Mouse (Mus musculus): ENCODE measurements at regions not wholly inside any gene's neighbourhood (a gene's known extent, or its start where the extent isn't known, plus 50 kb on each side); places are given as distances from the start of the nearest gene placed in this dataset.

DNA sequence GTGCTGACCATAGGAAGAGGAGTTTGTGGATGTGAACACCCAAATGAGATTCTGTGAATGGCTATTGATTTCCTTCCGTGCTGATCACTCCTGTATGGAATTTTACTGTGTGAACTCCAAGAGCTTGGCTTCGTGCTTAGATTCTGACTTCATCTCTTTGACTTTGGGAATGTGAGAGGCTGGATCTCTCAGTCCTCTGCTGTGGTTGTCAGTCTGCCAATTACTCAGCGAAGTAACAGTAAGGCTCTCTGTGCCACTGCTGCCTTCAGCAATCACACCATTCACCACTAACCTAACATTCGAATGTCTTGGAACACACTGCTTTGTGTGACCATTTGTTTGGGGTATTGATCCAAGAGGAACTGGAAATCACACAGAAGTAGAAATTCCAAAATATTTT, 291.5 kb downstream of the Gm21750 start:
- no peak for DNase-seq (ENCODE audit: low read depth, low spot score)

DNA sequence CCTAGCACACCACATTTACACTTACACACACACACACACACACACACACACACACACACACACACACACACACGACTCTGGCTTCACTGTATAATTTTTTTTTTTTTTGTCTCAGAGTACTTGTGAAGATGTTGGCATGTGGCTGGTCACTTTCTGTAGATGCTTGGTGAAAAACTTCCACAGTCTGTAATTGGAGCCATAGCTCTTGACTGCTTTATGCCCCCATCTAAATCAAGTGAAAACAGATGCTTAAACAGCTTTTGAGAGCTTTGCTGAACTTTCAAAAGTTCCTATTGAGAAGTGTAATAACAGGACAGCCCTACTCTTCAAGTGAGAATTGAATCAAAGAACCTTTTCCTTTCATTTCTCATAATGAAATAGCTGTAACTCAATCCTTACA, 317.7 kb downstream of the Gm21750 start:
- DNase-seq (ENCODE audit: low read depth, low spot score): no peak

- DNase-seq (ENCODE audit: low read depth, low spot score): no peak
Observed at GRCm38 (mm10) chr14:73996229-73996628, 335.2 kb downstream of the Gm21750 start.

- no peak for DNase-seq (ENCODE audit: low read depth, low spot score)
Observed at GRCm38 (mm10) chr14:73997796-73998195, 336.8 kb downstream of the Gm21750 start.

DNA sequence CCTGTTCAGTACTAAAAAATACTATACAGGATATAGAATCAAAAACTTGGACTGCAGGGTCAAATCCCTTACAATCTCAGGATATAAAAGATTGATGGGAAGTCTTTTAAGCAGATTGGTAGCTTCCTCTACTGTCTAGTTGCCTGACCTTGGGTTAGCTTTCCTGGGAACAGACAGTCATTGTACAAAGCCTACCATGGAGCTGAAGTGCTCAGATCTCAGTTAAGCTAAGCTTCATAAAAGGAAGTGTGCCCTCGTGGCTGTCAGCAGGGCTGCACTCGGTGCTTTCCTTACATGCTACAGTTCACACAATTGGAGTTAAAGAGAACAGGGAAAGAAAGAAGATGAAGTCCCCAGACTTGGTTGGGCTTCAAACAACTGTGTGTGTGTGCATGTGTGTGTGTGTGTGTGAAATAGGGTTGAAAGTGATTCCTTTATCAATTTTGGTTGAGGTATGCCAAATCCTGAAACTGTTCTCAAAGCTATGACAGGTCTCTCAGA, 338.4 kb downstream of the Gm21750 start:
- DNase-seq (ENCODE audit: low read depth, low spot score): no peak

DNA sequence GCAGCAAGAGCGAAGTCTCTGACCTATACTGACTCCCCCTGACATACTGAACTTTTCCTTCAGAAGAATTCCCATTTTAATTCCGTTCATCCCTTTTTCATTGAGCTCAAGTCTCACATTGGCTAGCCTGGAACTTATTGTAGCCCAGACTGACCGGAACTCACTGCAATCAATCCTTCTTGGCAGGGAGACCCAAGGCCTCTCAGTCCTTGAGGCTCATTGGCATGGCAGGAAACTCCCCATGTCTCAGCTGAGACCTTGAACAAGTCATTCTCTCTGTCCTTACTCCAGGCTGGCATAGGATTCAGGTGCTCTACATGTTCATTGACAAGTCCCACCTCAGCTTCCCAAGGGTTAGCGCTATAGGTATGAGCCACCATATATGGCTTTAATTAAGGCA, 345.9 kb downstream of the Gm21750 start:
- no peak for DNase-seq (ENCODE audit: low read depth, low spot score)

DNA sequence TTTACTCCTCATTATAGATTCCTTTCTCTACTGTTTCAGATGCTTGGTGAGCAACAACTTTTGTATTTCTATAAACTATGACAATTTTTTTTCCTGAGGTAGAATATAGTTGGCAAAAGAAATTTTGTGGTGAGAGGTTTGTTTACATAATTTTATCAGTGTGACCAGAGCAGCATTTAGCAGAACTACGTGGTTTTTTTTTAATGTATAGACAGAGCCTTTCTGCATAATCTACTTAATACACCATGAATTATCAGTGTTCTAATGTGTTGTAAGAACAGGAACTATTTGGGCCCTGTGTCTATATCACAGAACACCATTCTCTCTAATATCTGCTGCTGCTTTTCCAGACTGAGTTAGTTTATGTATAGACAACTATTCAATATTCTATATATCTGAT, 350.5 kb downstream of the Gm21750 start:
- no peak for DNase-seq (ENCODE audit: low read depth, low spot score)

DNA sequence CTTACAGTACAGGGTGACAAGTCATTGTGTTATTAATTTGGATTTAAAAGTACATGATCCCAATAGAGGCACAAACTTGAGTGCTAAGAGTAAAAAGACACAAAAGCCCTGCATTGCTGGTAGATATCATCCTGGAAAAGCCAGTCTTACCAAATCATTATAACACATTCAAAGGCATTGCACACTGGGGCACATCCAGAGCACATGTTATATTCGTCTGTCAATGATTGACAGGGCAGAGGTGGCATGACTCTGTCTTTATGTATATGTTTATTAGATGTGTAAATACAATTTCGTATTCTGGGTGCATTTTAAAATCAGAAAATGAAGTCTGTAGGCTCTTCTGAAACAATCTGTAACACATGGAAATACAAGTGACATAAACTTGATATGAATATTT, 358.4 kb downstream of the Gm21750 start:
- no peak for DNase-seq (ENCODE audit: low read depth, low spot score)

GRCm38 (mm10) chr14:74047009-74047694, 386.1 kb downstream of the Gm21750 start:
- DNase-seq (ENCODE audit: low read depth, low spot score): no peak

- DNase-seq (ENCODE audit: low read depth, low spot score): no peak
Observed at GRCm38 (mm10) chr14:74047695-74048280, 386.8 kb downstream of the Gm21750 start.

- no peak for DNase-seq (ENCODE audit: low read depth, low spot score)
Observed at GRCm38 (mm10) chr14:74048386-74048785, 387.4 kb downstream of the Gm21750 start.

- DNase-seq (ENCODE audit: low read depth, low spot score): no peak
Observed at GRCm38 (mm10) chr14:74066051-74066450, 405.0 kb downstream of the Gm21750 start.

- no peak for DNase-seq (ENCODE audit: low read depth, low spot score)
Observed at GRCm38 (mm10) chr14:74093016-74093415, 432.0 kb downstream of the Gm21750 start.

GRCm38 (mm10) chr14:74099696-74100095, 438.7 kb downstream of the Gm21750 start:
- DNase-seq (ENCODE audit: low read depth, low spot score): no peak

DNA sequence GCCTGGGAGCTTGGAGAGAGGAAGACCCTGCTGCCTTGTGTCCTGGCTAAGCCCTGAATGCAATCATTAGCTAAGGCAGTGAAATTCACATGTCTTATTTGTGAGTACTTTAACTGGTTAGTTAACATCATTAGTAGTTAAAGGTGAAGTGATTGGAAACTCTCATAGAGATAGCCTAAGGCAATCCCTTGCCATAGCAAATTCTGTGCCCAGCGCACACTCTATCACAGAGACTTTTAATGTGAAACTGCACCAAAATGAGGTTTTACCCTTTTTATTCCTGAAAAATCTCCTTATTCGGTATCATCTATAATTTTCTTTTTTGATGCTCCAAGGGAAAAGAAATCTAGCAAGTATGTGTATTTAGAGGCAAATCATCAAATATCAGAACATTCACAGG, 451.6 kb downstream of the Gm21750 start:
- DNase-seq (ENCODE audit: low read depth, low spot score): no peak

DNA sequence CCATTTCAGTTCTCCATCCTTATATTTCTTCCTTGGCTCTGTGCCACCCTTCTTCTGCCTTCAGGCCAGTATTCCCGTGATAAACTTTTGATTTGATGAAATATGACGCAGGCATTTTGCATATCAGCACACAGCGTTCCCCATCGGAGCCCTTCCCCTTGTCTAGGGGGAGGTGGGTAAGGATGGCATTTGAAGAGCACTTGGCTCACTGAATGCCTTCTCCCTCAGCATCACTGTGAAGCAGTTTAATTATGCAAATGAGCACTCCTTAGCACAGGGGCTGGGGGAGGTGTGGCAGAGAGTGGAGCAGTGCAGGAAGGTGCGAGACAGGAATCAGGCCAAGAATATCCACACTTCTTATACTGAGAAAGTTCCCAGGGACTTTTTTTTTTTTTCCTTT, 452.1 kb downstream of the Gm21750 start:
- DNase-seq (ENCODE audit: low read depth, low spot score): no peak

- DNase-seq (ENCODE audit: low read depth, low spot score): no peak
Observed at GRCm38 (mm10) chr14:74113556-74113955, 452.5 kb downstream of the Gm21750 start.

DNA sequence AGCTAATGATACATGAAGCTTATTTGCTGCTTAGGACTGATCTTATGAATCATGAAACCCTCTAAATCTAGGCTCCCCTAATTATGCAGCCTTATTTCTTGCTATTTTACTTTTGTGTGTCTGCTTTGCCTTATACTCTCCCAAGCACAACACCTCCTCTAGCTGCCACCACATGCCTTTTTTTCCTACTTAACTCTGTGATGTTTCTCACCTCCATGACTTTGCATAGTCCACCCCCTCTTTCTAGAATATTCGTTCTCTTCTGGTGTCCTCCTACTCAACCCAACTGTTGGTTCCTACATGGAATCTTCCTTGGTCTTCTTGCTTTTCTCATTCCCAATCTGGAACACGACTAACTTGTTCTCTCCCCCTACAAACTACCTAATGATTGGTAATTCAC, 456.7 kb downstream of the Gm21750 start:
- DNase-seq (ENCODE audit: low read depth, low spot score): no peak

DNA sequence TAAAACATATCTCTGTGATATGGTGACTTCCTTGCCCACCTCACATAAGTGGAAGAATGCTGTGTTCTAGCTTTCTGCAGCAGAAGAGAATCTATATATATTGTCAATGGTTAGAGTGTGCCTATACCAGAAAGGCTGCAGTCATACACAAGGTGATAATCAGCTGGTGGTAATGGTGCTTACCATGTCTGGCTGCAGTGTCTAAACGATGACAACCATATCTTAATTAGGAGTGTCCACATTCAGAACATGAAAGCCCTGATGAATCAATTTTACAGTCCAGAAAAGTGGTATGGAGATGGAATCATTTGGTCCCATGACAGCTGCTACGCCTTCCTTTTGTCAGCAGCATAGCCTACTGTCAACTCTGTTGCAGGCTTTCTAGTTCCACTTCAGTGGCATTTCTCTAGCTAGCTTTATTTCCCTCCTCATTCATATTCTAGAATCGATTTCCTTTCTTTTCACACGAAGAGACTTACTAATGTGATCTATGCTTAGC, 484.2 kb downstream of the Gm21750 start:
- no peak for DNase-seq (ENCODE audit: low read depth, low spot score)

GRCm38 (mm10) chr14:74166221-74166620, 474.4 kb upstream of the Htr2a start:
- DNase-seq (ENCODE audit: low read depth, low spot score): no peak

GRCm38 (mm10) chr14:74169131-74169875, 471.3 kb upstream of the Htr2a start:
- DNase-seq (ENCODE audit: low read depth, low spot score): no peak

DNA sequence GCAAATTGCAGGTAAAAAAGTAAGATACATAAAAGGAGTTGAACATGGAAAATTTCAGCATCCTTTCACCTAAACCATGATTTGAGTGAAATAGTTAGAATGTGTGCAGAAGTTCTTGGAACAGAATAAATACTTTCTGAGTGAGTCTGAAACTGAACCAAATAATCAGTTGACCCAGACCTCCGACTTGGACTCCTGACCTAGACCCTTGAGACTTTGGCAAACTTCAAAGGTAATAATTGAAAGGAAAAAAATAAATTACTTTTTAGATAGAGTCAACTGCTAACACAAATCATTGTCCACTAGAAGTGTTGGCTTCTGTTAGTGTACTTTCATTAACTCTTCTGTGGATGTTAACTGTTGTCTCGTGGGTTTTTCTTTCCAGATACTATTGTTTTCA, 460.6 kb upstream of the Htr2a start:
- DNase-seq (ENCODE audit: low read depth, low spot score): no peak

DNA sequence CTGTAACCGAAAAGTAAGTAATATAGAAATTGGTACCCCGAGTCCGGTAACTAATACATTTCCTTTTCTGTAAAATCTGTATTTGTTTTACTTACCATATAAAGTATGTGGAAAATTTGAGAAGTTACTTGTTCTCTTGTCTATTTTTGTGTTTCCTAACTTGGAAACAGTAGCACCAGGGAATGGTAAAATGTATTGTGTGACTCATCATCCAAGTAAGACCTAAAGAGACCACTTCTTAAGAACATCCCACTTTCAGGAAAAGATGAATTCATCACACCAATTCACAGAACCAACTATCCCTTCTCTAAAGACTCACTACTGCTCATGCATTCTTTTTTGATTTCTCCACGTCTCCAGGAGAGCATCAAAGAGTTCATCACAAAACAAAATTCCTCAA, 457.6 kb upstream of the Htr2a start:
- no peak for DNase-seq (ENCODE audit: low read depth, low spot score)

All from retina, adult 2 months (tissue).